Mouse (Mus musculus): ENCODE data around the gene Pcyt1a. TPM values are rescaled to one million over a fixed set of nuclear protein-coding genes. Genes with fewer than 3 reads are reported as not detected.

Pcyt1a gene
- polyA plus RNA-seq, 1 experiment: 14.2 TPM

GRCm38 (mm10) chr16:32462950-32463349, 32.2 kb downstream of the Pcyt1a start:
- peaks cover 88% of the 10 kb centered on the region for H3K36me3 ChIP-seq (replicated peaks; ENCODE audit: low read length)

GRCm38 (mm10) chr16:32463426-32463825, 32.7 kb downstream of the Pcyt1a start:
- H3K27me3 ChIP-seq (replicated peaks): no peaks in the 10 kb centered on the region
- TF ChIP-seq GATA1 (IDR thresholded peaks at IDR 0.05; ENCODE audit: borderline replicate concordance, low read length) (no peak), FLI1 (IDR thresholded peaks at IDR 0.05; ENCODE audit: low read length) (no peak)
- no peak overlapping the region for H3K4me3 ChIP-seq (replicated peaks)
- peaks cover 88% of the 10 kb centered on the region for H3K36me3 ChIP-seq (replicated peaks; ENCODE audit: low read length)
- no peaks in the 10 kb centered on the region for H3K9me3 ChIP-seq
- H3K4me1 ChIP-seq: peaks cover 33% of the 10 kb centered on the region

More at GRCm38 (mm10) chr16:32462950-32463349, 32.2 kb downstream of the Pcyt1a start:
- peaks cover 32% of the 10 kb centered on the region for H3K4me1 ChIP-seq
- H3K4me3 ChIP-seq (replicated peaks): no peak overlapping the region
- no peaks in the 10 kb centered on the region for H3K9me3 ChIP-seq
- TF ChIP-seq FLI1 (IDR thresholded peaks at IDR 0.05; ENCODE audit: low read length) (no peak), GATA1 (IDR thresholded peaks at IDR 0.05; ENCODE audit: borderline replicate concordance, low read length) (no peak)
- H3K27me3 ChIP-seq (replicated peaks): no peaks in the 10 kb centered on the region

- no peak overlapping the region for H3K4me3 ChIP-seq (replicated peaks)
- no peak for TF ChIP-seq GATA1 (IDR thresholded peaks at IDR 0.05; ENCODE audit: borderline replicate concordance, low read length)
- no peak for TF ChIP-seq FLI1 (IDR thresholded peaks at IDR 0.05; ENCODE audit: low read length)
- no peaks in the 10 kb centered on the region for H3K27me3 ChIP-seq (replicated peaks)
- no peaks in the 10 kb centered on the region for H3K9me3 ChIP-seq
- peaks cover 90% of the 10 kb centered on the region for H3K36me3 ChIP-seq (replicated peaks; ENCODE audit: low read length)
- H3K4me1 ChIP-seq: peaks cover 47% of the 10 kb centered on the region
Measured at GRCm38 (mm10) chr16:32464908-32465307, 34.2 kb downstream of the Pcyt1a start.

- no peak for TF ChIP-seq FLI1 (IDR thresholded peaks at IDR 0.05; ENCODE audit: low read length)
- no peak for TF ChIP-seq GATA1 (IDR thresholded peaks at IDR 0.05; ENCODE audit: borderline replicate concordance, low read length)
- Histone ChIP-seq H3K9me3 (no peaks in the 10 kb centered on the region), H3K27me3 (replicated peaks) (no peaks in the 10 kb centered on the region), H3K4me1 (peaks cover 57% of the 10 kb centered on the region), H3K36me3 (replicated peaks; ENCODE audit: low read length) (peaks cover 93% of the 10 kb centered on the region), H3K4me3 (replicated peaks) (peak overlapping the region; percentile 4)
Measured at GRCm38 (mm10) chr16:32468488-32468887, 37.8 kb downstream of the Pcyt1a start.

- Histone ChIP-seq H3K9me3 (no peaks in the 10 kb centered on the region), H3K4me1 (peaks cover 64% of the 10 kb centered on the region), H3K27me3 (replicated peaks) (no peaks in the 10 kb centered on the region), H3K36me3 (replicated peaks; ENCODE audit: low read length) (peaks cover 93% of the 10 kb centered on the region), H3K4me3 (replicated peaks) (no peak overlapping the region)
- TF ChIP-seq GATA1 (IDR thresholded peaks at IDR 0.05; ENCODE audit: borderline replicate concordance, low read length) (no peak), FLI1 (IDR thresholded peaks at IDR 0.05; ENCODE audit: low read length) (no peak)
Measured at GRCm38 (mm10) chr16:32469404-32470105, 38.8 kb downstream of the Pcyt1a start.

GRCm38 (mm10) chr16:32472276-32473015, 41.7 kb downstream of the Pcyt1a start:
- Histone ChIP-seq H3K4me1 (peaks cover 64% of the 10 kb centered on the region), H3K4me3 (replicated peaks) (no peak overlapping the region), H3K36me3 (replicated peaks; ENCODE audit: low read length) (peaks cover 82% of the 10 kb centered on the region), H3K27me3 (replicated peaks) (peaks cover 1% of the 10 kb centered on the region), H3K9me3 (no peaks in the 10 kb centered on the region)
- no peak for TF ChIP-seq GATA1 (IDR thresholded peaks at IDR 0.05; ENCODE audit: borderline replicate concordance, low read length)

GRCm38 (mm10) chr16:32477315-32477714, 46.6 kb downstream of the Pcyt1a start:
- TF ChIP-seq FLI1 (IDR thresholded peaks at IDR 0.05; ENCODE audit: low read length) (no peak), GATA1 (IDR thresholded peaks at IDR 0.05; ENCODE audit: borderline replicate concordance, low read length) (no peak)
- Histone ChIP-seq H3K9me3 (no peaks in the 10 kb centered on the region), H3K27me3 (replicated peaks) (peaks cover 3% of the 10 kb centered on the region), H3K4me3 (replicated peaks) (no peak overlapping the region), H3K4me1 (peaks cover 37% of the 10 kb centered on the region), H3K36me3 (replicated peaks; ENCODE audit: low read length) (peaks cover 35% of the 10 kb centered on the region)

- H3K9me3 ChIP-seq: no peaks in the 10 kb centered on the region
- H3K4me3 ChIP-seq (replicated peaks): no peak overlapping the region
- H3K36me3 ChIP-seq (replicated peaks; ENCODE audit: low read length): peaks cover 15% of the 10 kb centered on the region
- TF ChIP-seq FLI1 (IDR thresholded peaks at IDR 0.05; ENCODE audit: low read length): no peak
- no peak for TF ChIP-seq GATA1 (IDR thresholded peaks at IDR 0.05; ENCODE audit: borderline replicate concordance, low read length)
- peaks cover 34% of the 10 kb centered on the region for H3K4me1 ChIP-seq
- H3K27me3 ChIP-seq (replicated peaks): peaks cover 7% of the 10 kb centered on the region
Measured at GRCm38 (mm10) chr16:32479415-32479814, 48.7 kb downstream of the Pcyt1a start.

- Histone ChIP-seq H3K27me3 (replicated peaks) (peaks cover 10% of the 10 kb centered on the region), H3K4me1 (peaks cover 43% of the 10 kb centered on the region), H3K36me3 (replicated peaks; ENCODE audit: low read length) (no peaks in the 10 kb centered on the region), H3K9me3 (no peaks in the 10 kb centered on the region), H3K4me3 (replicated peaks) (no peak overlapping the region)
- no peak for TF ChIP-seq FLI1 (IDR thresholded peaks at IDR 0.05; ENCODE audit: low read length)
- no peak for TF ChIP-seq GATA1 (IDR thresholded peaks at IDR 0.05; ENCODE audit: borderline replicate concordance, low read length)
Measured at GRCm38 (mm10) chr16:32484431-32484871, 53.7 kb downstream of the Pcyt1a start.

- TF ChIP-seq FLI1 (IDR thresholded peaks at IDR 0.05; ENCODE audit: low read length) (no peak), GATA1 (IDR thresholded peaks at IDR 0.05; ENCODE audit: borderline replicate concordance, low read length) (no peak)
- H3K4me3 ChIP-seq (replicated peaks): no peak overlapping the region
- peaks cover 10% of the 10 kb centered on the region for H3K27me3 ChIP-seq (replicated peaks)
- no peaks in the 10 kb centered on the region for H3K9me3 ChIP-seq
- H3K4me1 ChIP-seq: peaks cover 43% of the 10 kb centered on the region
- no peaks in the 10 kb centered on the region for H3K36me3 ChIP-seq (replicated peaks; ENCODE audit: low read length)
Measured at GRCm38 (mm10) chr16:32485209-32485608, 54.5 kb downstream of the Pcyt1a start.
